In genomic region chr7:78782639-78783581, GRCm38 (mm10) we compare ENCODE assay signal across 8 mouse cellular contexts. TPM values are rescaled to one million over a fixed set of nuclear protein-coding genes. Genes with fewer than 3 reads are reported as not detected.
DNase-seq lines count a peak whose midpoint lies in the region; ATAC-seq and TF ChIP-seq lines count a peak whose summit lies in the region.

Gene Mrps11, plus strand, starts transcription at chr7:78783119.
Gene Mrpl46, minus strand, starts transcription at chr7:78783531.

- H3K27ac ChIP-seq in forebrain, embryonic 15.5 days (replicated peaks): peak within 1 kb of the TSS; percentile 57

- peaks cover 24% of the 10 kb centered on the region for H3K36me3 ChIP-seq in forebrain, embryonic 15.5 days

- peak; percentile 81 for DNase-seq in ES-CJ7 (ENCODE audit: low read depth, low spot score)
- DNase-seq in cerebellum, adult 11 months: peak; percentile 83
- DNase-seq in heart, postnatal 25 days (ENCODE audit: low spot score): peak; percentile 68
- peak; percentile 78 to 87 for DNase-seq in layer of hippocampus, adult 18-20 months (ENCODE audit: low spot score in 2 of 2)
- DNase-seq in lung, adult 2 months: peak; percentile 85
- peak; percentile 70 to 78 for DNase-seq in thymus, adult 18-20 months

- no peak for TF ChIP-seq CTCF in lung, adult 2 months (IDR thresholded peaks at IDR 0.05; ENCODE audit: insufficient read depth, low read length)

- peaks cover 34% of the 10 kb centered on the region for H3K4me1 ChIP-seq in forebrain, embryonic 15.5 days
- peaks cover 6% of the 10 kb centered on the region for H3K4me1 ChIP-seq in lung, adult 2 months (ENCODE audit: control insufficient read depth, insufficient read depth, low read length)

- H3K4me3 ChIP-seq in forebrain, embryonic 15.5 days: peak within 1 kb of the TSS; percentile 71
- peak within 1 kb of the TSS; percentile 63 for H3K4me3 ChIP-seq in lung, adult 2 months (replicated peaks; ENCODE audit: extremely low read depth, low read depth, low read length)

- no peaks in the 10 kb centered on the region for H3K9me3 ChIP-seq in forebrain, embryonic 15.5 days

- peak within 1 kb of the TSS; percentile 85 for H3K4me2 ChIP-seq in forebrain, embryonic 15.5 days (replicated peaks)

- under 1% methylated on average over 44 of the region's 44 CpGs for WGBS in forebrain, embryonic 15.5 days
- under 1% methylated on average over 44 of the region's 44 CpGs for WGBS in lung, adult 2 months

- no peaks in the 10 kb centered on the region for H3K27me3 ChIP-seq in forebrain, embryonic 15.5 days

- peak; percentile 62 for TF ChIP-seq POLR2A in lung, adult 2 months (IDR thresholded peaks at IDR 0.05; ENCODE audit: borderline replicate concordance, extremely low read depth, low read depth, low read length)

- intact Hi-C loops in heart, postnatal 25 days (cut with DNase I): no loop called here

- peak; percentile 99 for ATAC-seq in forebrain, embryonic 15.5 days (replicated peaks)
- peak; percentile 97 for ATAC-seq in neutrophil, adult 5-6 weeks (ENCODE audit: extremely low read depth, insufficient number of reproducible peaks, low FRiP score, poor library complexity, severe bottlenecking)

- peak within 1 kb of the TSS; percentile 71 for H3K9ac ChIP-seq in forebrain, embryonic 15.5 days (replicated peaks)

RNA-seq across cellular contexts. Expression of gene Mrps11, which starts in this region (rescaled TPM):
- polyA plus RNA-seq in forebrain, embryonic 15.5 days (2015; fragmentation: Nextera tagmentation; extraction: Ambion mirVana): 68.8 and 72.9 TPM in 2 replicates
- 10 to 100 TPM; 47.3 to 48.0 TPM for total RNA-seq in heart, postnatal 25 days (2021)
- total RNA-seq in layer of hippocampus, adult 18-20 months (2021): 10 to 100 TPM; 39.9 to 40.9 TPM
- polyA plus RNA-seq in lung, adult 2 months (2012; rRNA removed): 27.9 and 28.5 TPM in 2 replicates
- total RNA-seq in neutrophil, adult 5-6 weeks (2017): 14.2 and 18.2 TPM in 2 replicates

RNA-seq across cellular contexts. Expression of gene Mrpl46, which starts in this region (rescaled TPM):
- polyA plus RNA-seq in forebrain, embryonic 15.5 days (2015; fragmentation: Nextera tagmentation; extraction: Ambion mirVana): 53.5 and 55.0 TPM in 2 replicates
- 10 to 100 TPM; 53.9 to 54.8 TPM for total RNA-seq in heart, postnatal 25 days (2021)
- 10 to 100 TPM; 29.2 to 29.7 TPM for total RNA-seq in layer of hippocampus, adult 18-20 months (2021)
- polyA plus RNA-seq in lung, adult 2 months (2012; rRNA removed): 14.3 and 15.1 TPM in 2 replicates
- 16.9 and 18.7 TPM in 2 replicates for total RNA-seq in neutrophil, adult 5-6 weeks (2017)

Comparison
In these comparisons a context has a peak if more than half of its experiments do, and no peak if none do; other contexts are left out.
1. Peak in every context shown above with its lines: DNase-seq, ATAC-seq, H3K4me3 ChIP-seq and H3K27ac ChIP-seq.